Mouse (Mus musculus) liver, adult 2 months (tissue): ENCODE measurements around the gene Col8a2.

Experiments used
- CTCF ChIP-seq: fragments of 200-500 bp; IDR thresholded peaks from 2 replicates; pipeline ENCODE4 v1.5.1; 2011; ENCODE audit warnings: low read depth, low read length, control low read depth
- POLR2A ChIP-seq: fragments of 200-500 bp; IDR thresholded peaks from 2 replicates; pipeline ENCODE4 v1.6.1; 2011; ENCODE audit warnings: low read length, control low read depth; ENCODE audit not compliant: insufficient read depth; ENCODE audit errors: extremely low read depth

DNA sequence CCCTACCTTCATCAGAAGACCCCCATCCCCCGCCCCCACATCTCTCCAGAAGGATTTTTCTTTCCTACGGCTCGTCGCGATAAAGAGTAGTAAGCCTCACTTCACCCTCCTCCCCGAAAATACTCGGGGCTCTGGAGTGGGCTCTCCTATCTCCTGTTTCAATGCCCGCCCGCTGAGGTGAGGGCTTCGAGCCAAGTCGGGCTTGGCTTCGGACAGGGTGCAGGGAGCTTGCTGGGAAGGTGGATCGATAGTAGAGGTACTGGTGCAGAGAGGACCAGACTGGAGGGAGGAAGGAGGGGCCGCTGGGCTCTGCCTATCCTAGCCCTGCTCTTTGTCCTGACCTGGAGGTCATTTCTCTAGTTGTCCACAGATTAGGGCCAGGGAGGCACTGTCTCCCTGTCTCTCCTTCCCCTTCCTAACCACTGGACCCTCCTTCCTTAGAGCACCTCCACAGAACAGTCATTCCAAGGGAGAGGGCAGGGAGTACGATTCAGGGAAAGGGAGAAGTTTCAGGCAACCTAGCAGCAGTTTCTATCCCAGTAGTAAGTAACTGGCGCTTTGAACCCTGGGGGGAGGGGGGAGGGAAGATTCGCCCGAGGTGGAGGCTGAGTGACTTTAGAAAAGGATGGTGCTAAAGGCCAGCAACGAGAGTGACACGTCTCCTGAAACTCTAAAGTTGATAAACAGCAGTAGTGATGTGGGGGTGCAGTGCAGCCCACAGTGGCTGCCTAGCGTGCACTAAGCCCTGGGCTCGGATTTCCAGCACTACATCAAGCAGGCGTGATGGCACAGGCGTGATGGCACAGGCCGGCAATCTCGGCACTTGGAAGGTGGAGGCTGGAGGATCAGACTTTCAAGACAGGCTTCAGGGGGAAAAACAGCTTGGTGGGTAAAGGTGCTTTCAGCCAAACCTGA lies 29.4 kb upstream of the Col8a2 start:
- no peak for TF ChIP-seq CTCF
- TF ChIP-seq POLR2A: no peak
